Mouse (Mus musculus) intestine, embryonic 14.5 days (tissue): ENCODE results near the gene Slc22a22. TPM values are rescaled to one million over a fixed set of nuclear protein-coding genes. Genes with fewer than 3 reads are reported as not detected.
"Not testable (repeated sequence)": the region's sequence is repeated elsewhere in the genome, so short reads cannot be mapped to it uniquely, and the experiment has no call there.

ENCODE experiments used
- ATAC-seq: fragments of 200-750 bp; cut with Nextera tagmentation; replicated peaks from 2 replicates; pipeline ENCODE4 v1.8.0; 2017; ENCODE audit warnings: low read depth, moderate number of reproducible peaks, moderate TSS enrichment, moderate library complexity; ENCODE audit not compliant: low FRiP score, low TSS enrichment
- DNase-seq: peaks from one replicate; pipeline ENCODE4 v3.0.0-alpha.2; 2018; ENCODE audit warnings: low spot score
- H3K27ac ChIP-seq: fragments of 300-500 bp; sonication (generic); 2 replicates; pipeline ENCODE4 v1.5.1; 2014; ENCODE audit warnings: low read depth, mild to moderate bottlenecking, control low read depth
- H3K27me3 ChIP-seq: fragments of 300-500 bp; sonication (generic); replicated peaks from 2 replicates; pipeline ENCODE4 v1.6.1; 2014; ENCODE audit warnings: low read length, control low read depth; ENCODE audit not compliant: control insufficient read depth, insufficient read depth
- H3K36me3 ChIP-seq: fragments of 300-500 bp; sonication (generic); 2 replicates; pipeline ENCODE4 v1.6.1; 2014; ENCODE audit warnings: low read length, control low read depth; ENCODE audit not compliant: control insufficient read depth, insufficient read depth
- H3K4me1 ChIP-seq: fragments of 300-500 bp; sonication (generic); replicated peaks from 2 replicates; pipeline ENCODE4 v1.6.1; 2014; ENCODE audit warnings: low read length, control low read depth, mixed read lengths; ENCODE audit not compliant: control insufficient read depth, insufficient read depth
- H3K4me2 ChIP-seq: fragments of 300-500 bp; sonication (generic); 2 replicates; pipeline ENCODE4 v1.6.1; 2014; ENCODE audit warnings: low read length
- H3K4me3 ChIP-seq: fragments of 300-500 bp; sonication (generic); 2 replicates; pipeline ENCODE4 v1.5.1; 2014; ENCODE audit warnings: low read depth, low read length, control low read depth, mixed read lengths
- H3K9ac ChIP-seq: fragments of 300-500 bp; sonication (generic); 2 replicates; pipeline ENCODE4 v1.6.1; 2014; ENCODE audit warnings: mild to moderate bottlenecking, low read length
- H3K9me3 ChIP-seq: fragments of 300-500 bp; sonication (generic); 2 replicates; pipeline ENCODE4 v1.6.1; 2016; ENCODE audit warnings: low read length, control low read depth; ENCODE audit not compliant: control insufficient read depth
- WGBS: fragments of 180-500 bp; shearing (Covaris S2); extraction: QIAGEN DNeasy Blood & Tissue Kit; methylation state at CpG from one replicate; pipeline ENCODE4 v1.1.7; 2014; 5-methylcytosine and 5-hydroxymethylcytosine counted together
- polyA plus RNA-seq: library from polyadenylated mRNA; unstranded; fragments of >200 nt; fragmentation: Nextera tagmentation; extraction: Ambion mirVana; gene quantifications from 2 replicates; pipeline ENCODE4 v1.2.1, GENCODE M21; 2014

Gene Slc22a22
- polyA plus RNA-seq, 1 experiment from 2014 or later = not detected

GRCm38 (mm10) chr15:57318001-57318400 is 159.4 kb downstream of the Slc22a22 start:
- Histone ChIP-seq H3K4me1 (no peaks in the 10 kb centered on the region), H3K4me3 (no peak overlapping the region), H3K27me3 (no peaks in the 10 kb centered on the region), H3K36me3 (no peaks in the 10 kb centered on the region), H3K9me3 (no peaks in the 10 kb centered on the region), H3K27ac (no peak overlapping the region), H3K9ac (no peak overlapping the region), H3K4me2 (no peak overlapping the region)
- DNase-seq = no peak
- ATAC-seq = no peak
- 81% methylated on average over 2 of the region's 2 CpGs for WGBS

GRCm38 (mm10) chr15:57316486-57316885 is 160.9 kb downstream of the Slc22a22 start:
- Histone ChIP-seq H3K4me1 (no peaks in the 10 kb centered on the region), H3K4me2 (no peak overlapping the region), H3K9ac (no peak overlapping the region), H3K27me3 (no peaks in the 10 kb centered on the region), H3K27ac (no peak overlapping the region), H3K4me3 (no peak overlapping the region), H3K36me3 (no peaks in the 10 kb centered on the region), H3K9me3 (no peaks in the 10 kb centered on the region)
- ATAC-seq (no peak), DNase-seq (no peak)
- 84% methylated on average over 2 of the region's 2 CpGs for WGBS

- no peak overlapping the region for H3K27ac ChIP-seq
- no peak overlapping the region for H3K4me2 ChIP-seq
- WGBS = 86% methylated on average over 1 of the region's 1 CpGs
- DNase-seq (no peak), ATAC-seq (no peak)
- no peaks in the 10 kb centered on the region for H3K27me3 ChIP-seq
- no peaks in the 10 kb centered on the region for H3K36me3 ChIP-seq
- no peaks in the 10 kb centered on the region for H3K9me3 ChIP-seq
- no peaks in the 10 kb centered on the region for H3K4me1 ChIP-seq
- no peak overlapping the region for H3K9ac ChIP-seq
- H3K4me3 ChIP-seq = no peak overlapping the region
These were observed 174.7 kb downstream of the Slc22a22 start for GRCm38 (mm10) chr15:57302710-57303109.

- Histone ChIP-seq H3K36me3 (no peaks in the 10 kb centered on the region), H3K9me3 (no peaks in the 10 kb centered on the region), H3K27ac (no peak overlapping the region), H3K27me3 (no peaks in the 10 kb centered on the region), H3K4me3 (no peak overlapping the region), H3K4me1 (no peaks in the 10 kb centered on the region), H3K4me2 (no peak overlapping the region), H3K9ac (no peak overlapping the region)
- no peak for DNase-seq
- ATAC-seq = no peak
- WGBS = 56% methylated on average over 1 of the region's 1 CpGs
These were observed 198.9 kb downstream of the Slc22a22 start for GRCm38 (mm10) chr15:57278505-57278904.

DNA sequence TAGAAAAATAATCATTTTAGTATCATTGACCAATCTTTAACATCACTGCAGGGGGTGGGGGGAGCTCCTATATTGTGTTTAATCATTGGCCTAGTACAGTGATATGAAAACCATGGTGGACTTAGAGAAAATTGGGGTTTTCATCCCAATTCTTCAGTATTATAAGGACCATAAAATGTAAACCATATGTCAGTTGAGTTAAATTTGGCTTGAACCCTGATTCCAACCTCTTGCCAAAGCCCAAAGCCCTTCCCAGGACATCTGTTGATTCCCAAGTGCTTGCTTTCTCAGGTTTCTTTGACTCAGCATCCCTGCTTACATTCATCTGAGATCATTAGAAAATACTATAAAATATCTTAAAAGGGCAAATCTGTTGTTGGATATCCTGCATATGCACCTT is 201.0 kb downstream of the Slc22a22 start:
- no peaks in the 10 kb centered on the region for H3K9me3 ChIP-seq
- H3K4me2 ChIP-seq = no peak overlapping the region
- ATAC-seq (no peak), DNase-seq (no peak)
- no peak overlapping the region for H3K27ac ChIP-seq
- no peaks in the 10 kb centered on the region for H3K4me1 ChIP-seq
- no peak overlapping the region for H3K9ac ChIP-seq
- H3K4me3 ChIP-seq = no peak overlapping the region
- no peaks in the 10 kb centered on the region for H3K27me3 ChIP-seq
- no peaks in the 10 kb centered on the region for H3K36me3 ChIP-seq

GRCm38 (mm10) chr15:57240061-57240460 is 237.4 kb downstream of the Slc22a22 start:
- H3K4me3 ChIP-seq, H3K27me3 ChIP-seq, H3K36me3 ChIP-seq, H3K4me1 ChIP-seq, H3K9me3 ChIP-seq, ATAC-seq, H3K4me2 ChIP-seq, DNase-seq, H3K9ac ChIP-seq, H3K27ac ChIP-seq: not testable (repeated sequence)
- WGBS = 78% methylated on average over 1 of the region's 1 CpGs

GRCm38 (mm10) chr15:57230439-57230838 is 247.0 kb downstream of the Slc22a22 start:
- no peak overlapping the region for H3K4me2 ChIP-seq
- H3K9ac ChIP-seq = no peak overlapping the region
- no peak overlapping the region for H3K27ac ChIP-seq
- no peaks in the 10 kb centered on the region for H3K4me1 ChIP-seq
- ATAC-seq = no peak
- H3K9me3 ChIP-seq = no peaks in the 10 kb centered on the region
- no peaks in the 10 kb centered on the region for H3K27me3 ChIP-seq
- H3K36me3 ChIP-seq = no peaks in the 10 kb centered on the region
- DNase-seq = no peak
- no peak overlapping the region for H3K4me3 ChIP-seq

DNA sequence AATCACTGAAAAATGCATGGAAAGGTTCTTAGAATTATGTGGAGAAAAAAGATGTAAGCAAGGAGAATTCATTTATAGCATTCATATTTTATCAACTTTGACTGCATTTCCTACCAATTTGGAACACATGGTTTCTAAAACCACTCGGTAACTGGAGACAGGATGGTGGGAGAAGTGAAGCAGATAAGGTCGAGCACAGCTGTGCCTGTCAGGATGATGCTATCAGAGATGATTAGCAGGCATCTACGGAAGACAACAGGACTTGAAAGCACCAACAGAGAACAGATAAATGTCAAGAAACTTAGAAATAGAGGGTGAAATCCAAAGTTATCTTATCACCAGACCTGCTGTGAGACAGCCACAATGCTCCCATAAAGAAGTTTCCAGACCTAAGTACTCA is 272.1 kb downstream of the Slc22a22 start:
- Histone ChIP-seq H3K27me3 (no peaks in the 10 kb centered on the region), H3K4me3 (no peak overlapping the region), H3K4me2 (no peak overlapping the region), H3K9me3 (no peaks in the 10 kb centered on the region), H3K9ac (no peak overlapping the region), H3K27ac (no peak overlapping the region), H3K36me3 (no peaks in the 10 kb centered on the region), H3K4me1 (no peaks in the 10 kb centered on the region)
- no peak for ATAC-seq
- 42% methylated on average over 3 of the region's 3 CpGs for WGBS
- DNase-seq = no peak

- Histone ChIP-seq H3K9me3 (no peaks in the 10 kb centered on the region), H3K4me1 (no peaks in the 10 kb centered on the region), H3K27ac (no peak overlapping the region), H3K4me2 (no peak overlapping the region), H3K27me3 (no peaks in the 10 kb centered on the region), H3K9ac (no peak overlapping the region), H3K36me3 (no peaks in the 10 kb centered on the region), H3K4me3 (no peak overlapping the region)
- ATAC-seq (no peak), DNase-seq (no peak)
These were observed 272.9 kb downstream of the Slc22a22 start for GRCm38 (mm10) chr15:57204444-57204930.
